Mouse (Mus musculus) myocyte (in vitro differentiated cells): ENCODE results near the gene Ccdc42.

ENCODE experiments used
- MAX ChIP-seq: IDR thresholded peaks from one replicate; pipeline ENCODE4 v1.6.1; 2011; ENCODE audit warnings: low read depth, mild to moderate bottlenecking, control low read depth
- MYOD1 ChIP-seq, 3 experiments: IDR thresholded peaks; one replicate each; pipeline ENCODE4 v1.6.1; 2011; ENCODE audit warnings: control low read depth in 2 of 3, low read depth in 2 of 3, mild to moderate bottlenecking in 2 of 3, moderate library complexity in 1 of 3; ENCODE audit not compliant: insufficient read length in 2 of 3, control insufficient read depth in 1 of 3
- POLR2A ChIP-seq: IDR thresholded peaks from one replicate; pipeline ENCODE4 v1.6.1; 2011; ENCODE audit warnings: low read depth, mild to moderate bottlenecking, control low read depth, moderate library complexity; ENCODE audit not compliant: insufficient read length
- REST ChIP-seq: IDR thresholded peaks from one replicate; pipeline ENCODE4 v1.6.1; 2011; ENCODE audit warnings: mild to moderate bottlenecking, control low read depth, moderate library complexity; ENCODE audit not compliant: insufficient read depth, insufficient read length
- TCF12 ChIP-seq: IDR thresholded peaks from one replicate; pipeline ENCODE4 v1.6.1; 2011; ENCODE audit warnings: mild to moderate bottlenecking, control low read depth; ENCODE audit not compliant: poor library complexity, insufficient read depth, severe bottlenecking
- USF1 ChIP-seq: IDR thresholded peaks from one replicate; pipeline ENCODE4 v1.6.1; 2011; ENCODE audit warnings: low read depth, mild to moderate bottlenecking, control low read depth, moderate library complexity

GRCm38 (mm10) chr11:68610567-68610947 lies 23.7 kb downstream of the Ccdc42 start:
- no peak for TF ChIP-seq USF1
- TF ChIP-seq POLR2A, result no peak
- no peak for TF ChIP-seq TCF12
- no peak for TF ChIP-seq REST
- TF ChIP-seq MAX, result no peak
- no peak for TF ChIP-seq MYOD1 (IDR thresholded peaks at IDR 0.05; ENCODE audit: control insufficient read depth in 1 of 3, insufficient read length in 2 of 3, low read depth in 2 of 3)
